Comparison of ENCODE assay signal across 10 mouse cellular contexts in the genomic region with DNA sequence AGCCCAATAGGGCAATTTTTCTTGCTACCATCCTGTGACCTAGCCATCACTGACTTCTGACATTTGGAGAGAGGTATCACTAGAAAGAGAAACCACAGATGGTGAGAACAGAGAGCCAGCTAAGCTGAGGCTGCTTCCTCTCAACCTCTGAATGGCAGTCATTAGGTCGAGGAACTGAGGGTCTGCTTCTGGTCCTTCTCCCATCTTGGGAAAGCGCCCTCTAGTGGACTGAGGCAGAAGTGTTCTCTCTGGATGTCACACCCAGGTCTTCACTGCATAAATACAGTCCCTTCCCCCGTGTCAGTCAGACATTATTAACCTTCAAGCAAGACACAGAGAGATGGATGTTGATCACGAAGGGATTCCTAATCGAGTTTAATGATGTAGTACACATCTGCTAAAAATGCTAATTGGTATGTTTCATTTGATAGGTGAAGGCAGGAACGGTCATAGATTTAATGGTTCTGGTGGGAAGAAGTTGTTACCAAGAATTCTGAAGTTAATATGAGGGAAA.
DNase-seq lines count a peak whose midpoint lies in the region; ATAC-seq and TF ChIP-seq lines count a peak whose summit lies in the region.
"Had no signal": no experiment of that assay in that cellular context is flagged by ENCODE, and none has a peak within 500 bp of the region (broad histone marks: within the 10 kb centered on the region; RNA-seq: fewer than 3 reads in every experiment).

No protein-coding gene starts in this region.

- H3K4me2 ChIP-seq in heart, postnatal 0 days (ENCODE audit: low read depth, low read length) = no peak overlapping the region
- no peak overlapping the region for H3K4me2 ChIP-seq in heart, embryonic 12.5 days
- H3K4me2 ChIP-seq: embryonic facial prominence, embryonic 12.5 days; stomach, embryonic 15.5 days had no signal

- intact Hi-C loops in left cerebral cortex, postnatal 10 days (cut with DNase I) = loop anchor here (5.0 kb wide), 1 partner anchor 160 kb away; no protein-coding TSS in a partner anchor

- peak; percentile 53 for TF ChIP-seq CTCF in heart, postnatal 0 days (IDR thresholded peaks at IDR 0.05; ENCODE audit: low read depth)
- TF ChIP-seq CTCF in MEL (IDR thresholded peaks at IDR 0.05 in 2 of 3, conservative IDR thresholded peaks at IDR 0.05 in 1 of 3; ENCODE audit: control insufficient read depth in 1 of 3, insufficient read depth in 1 of 3, low read depth in 2 of 3, low read length in 3 of 3, poor library complexity in 1 of 3, severe bottlenecking in 1 of 3) = peak; percentile 76 to 95 (median 78)

- H3K9ac ChIP-seq in heart, postnatal 0 days (replicated peaks; ENCODE audit: low read depth, low read length) = no peak overlapping the region
- no peak overlapping the region for H3K9ac ChIP-seq in heart, embryonic 12.5 days
- H3K9ac ChIP-seq in MEL (ENCODE audit: control insufficient read depth, low read depth, low read length, poor library complexity, severe bottlenecking) = no peak overlapping the region
- H3K9ac ChIP-seq: embryonic facial prominence, embryonic 12.5 days; stomach, embryonic 15.5 days had no signal

- TF ChIP-seq RAD21 in MEL (IDR thresholded peaks at IDR 0.05; ENCODE audit: low read depth, low read length) = peak; percentile 28

- 0 out of 2 replicates have a peak, but pooled peaks cover 13% of the 10 kb centered on the region for H3K27me3 ChIP-seq in heart, postnatal 0 days (ENCODE audit: control insufficient read depth, insufficient read depth, low read length)
- H3K27me3 ChIP-seq in heart, embryonic 12.5 days (replicated peaks) = peaks cover 9% of the 10 kb centered on the region
- H3K27me3 ChIP-seq in MEL (ENCODE audit: control insufficient read depth in 1 of 2, insufficient read depth in 2 of 2, low read length in 2 of 2) = peaks cover 0 to 9% of the 10 kb centered on the region in 2 experiments; a peak in 3 of 4 replicates
- H3K27me3 ChIP-seq in embryonic facial prominence, embryonic 10.5 days (replicated peaks; ENCODE audit: low read depth, poor library complexity, severe bottlenecking) = peaks cover 11% of the 10 kb centered on the region; the same call in 1 of the 2 replicates
- H3K27me3 ChIP-seq: embryonic facial prominence, embryonic 12.5 days; stomach, embryonic 15.5 days had no signal

- TF ChIP-seq EP300 in heart, postnatal 0 days (IDR thresholded peaks at IDR 0.05; ENCODE audit: low read depth) = no peak
- no peak for TF ChIP-seq EP300 in MEL (IDR thresholded peaks at IDR 0.05; ENCODE audit: low read depth in 1 of 2, low read length in 2 of 2)

- no peak overlapping the region for H3K27ac ChIP-seq in heart, postnatal 0 days (ENCODE audit: low read depth)
- no peak overlapping the region for H3K27ac ChIP-seq in heart, embryonic 12.5 days (ENCODE audit: poor library complexity, severe bottlenecking)
- H3K27ac ChIP-seq in MEL (ENCODE audit: control insufficient read depth, low read depth, low read length) = no peak overlapping the region
- no peak overlapping the region for H3K27ac ChIP-seq in embryonic facial prominence, embryonic 10.5 days (replicated peaks)
- H3K27ac ChIP-seq: embryonic facial prominence, embryonic 12.5 days; stomach, embryonic 15.5 days had no signal

- TF ChIP-seq POLR2A in MEL (IDR thresholded peaks at IDR 0.05; ENCODE audit: control insufficient read depth in 1 of 2, insufficient read depth in 1 of 2, low read depth in 1 of 2, low read length in 2 of 2, poor library complexity in 1 of 2) = no peak

- H3K79me2 ChIP-seq in MEL (ENCODE audit: control insufficient read depth, insufficient read depth, low read length, poor library complexity) = no peaks in the 10 kb centered on the region

- DNase-seq in heart, postnatal 0 days (ENCODE audit: low spot score) = no peak
- DNase-seq in 3T3-L1 (ENCODE audit: low read depth, low spot score) = peak; percentile 61
- DNase-seq in MEL (ENCODE audit: low read depth, low spot score) = peak; percentile 76
- peak; percentile 62 for DNase-seq in embryonic facial prominence, embryonic 10.5 days (ENCODE audit: low spot score)
- DNase-seq in naive thymus-derived CD4-positive, alpha-beta T cell, adult 2 months (ENCODE audit: low read depth) = peak; percentile 69
- no peak for DNase-seq in MN1 (ENCODE audit: low spot score)
- no peak for DNase-seq in left cerebral cortex, postnatal 10 days (ENCODE audit: extremely low spot score in 1 of 2, low spot score in 2 of 2)

- no peak for ATAC-seq in heart, postnatal 0 days (ENCODE audit: insufficient read depth, low read depth)
- no peak for ATAC-seq in heart, embryonic 12.5 days (ENCODE audit: insufficient number of reproducible peaks, low FRiP score)

- 0 out of 2 replicates have a peak, but pooled peaks cover 7% of the 10 kb centered on the region for H3K4me1 ChIP-seq in heart, postnatal 0 days (ENCODE audit: control insufficient read depth, insufficient read depth)
- H3K4me1 ChIP-seq in heart, embryonic 12.5 days (replicated peaks) = peaks cover 6% of the 10 kb centered on the region
- H3K4me1 ChIP-seq in MEL (ENCODE audit: control insufficient read depth in 1 of 2, insufficient read depth in 2 of 2, low read length in 2 of 2) = peaks cover 0 to 4% of the 10 kb centered on the region in 2 experiments; a peak in 1 of 4 replicates
- H3K4me1 ChIP-seq in embryonic facial prominence, embryonic 10.5 days = peaks cover 15% of the 10 kb centered on the region

- H3K36me3 ChIP-seq in heart, postnatal 0 days (replicated peaks; ENCODE audit: control insufficient read depth, insufficient read depth, low read length) = no peaks in the 10 kb centered on the region
- H3K36me3 ChIP-seq in heart, embryonic 12.5 days = no peaks in the 10 kb centered on the region
- H3K36me3 ChIP-seq in MEL (ENCODE audit: control insufficient read depth in 1 of 2, insufficient read depth in 2 of 2, low read length in 2 of 2) = no peaks in the 10 kb centered on the region
- H3K36me3 ChIP-seq in embryonic facial prominence, embryonic 10.5 days (replicated peaks) = no peaks in the 10 kb centered on the region
- H3K36me3 ChIP-seq: embryonic facial prominence, embryonic 12.5 days; stomach, embryonic 15.5 days had no signal

- no peaks in the 10 kb centered on the region for H3K9me3 ChIP-seq in heart, postnatal 0 days (replicated peaks; ENCODE audit: control insufficient read depth, low read length)
- H3K9me3 ChIP-seq in heart, embryonic 12.5 days (replicated peaks) = no peaks in the 10 kb centered on the region
- H3K9me3 ChIP-seq in MEL (replicated peaks; ENCODE audit: insufficient read depth, low read length) = no peaks in the 10 kb centered on the region
- H3K9me3 ChIP-seq in embryonic facial prominence, embryonic 10.5 days = no peaks in the 10 kb centered on the region
- H3K9me3 ChIP-seq: embryonic facial prominence, embryonic 12.5 days; stomach, embryonic 15.5 days had no signal

- no peak overlapping the region for H3K4me3 ChIP-seq in heart, postnatal 0 days (ENCODE audit: low read depth, low read length)
- no peak overlapping the region for H3K4me3 ChIP-seq in heart, embryonic 12.5 days
- no peak overlapping the region for H3K4me3 ChIP-seq in MEL (ENCODE audit: control insufficient read depth in 1 of 2, insufficient read depth in 1 of 2, low read depth in 2 of 2, low read length in 2 of 2)
- H3K4me3 ChIP-seq in embryonic facial prominence, embryonic 10.5 days = no peak overlapping the region
- H3K4me3 ChIP-seq: embryonic facial prominence, embryonic 12.5 days; stomach, embryonic 15.5 days had no signal

- WGBS in heart, postnatal 0 days = 38% methylated on average over 6 of the region's 6 CpGs
- WGBS in heart, embryonic 12.5 days = 37% methylated on average over 6 of the region's 6 CpGs
- 29% methylated on average over 6 of the region's 6 CpGs for WGBS in embryonic facial prominence, embryonic 10.5 days

TF ChIP-seq in MEL, 35 proteins besides CTCF, POLR2A, EP300 and RAD21:
- TF ChIP-seq POLR2AphosphoS2 (IDR thresholded peaks at IDR 0.05; ENCODE audit: low read length) = no peak
- no peak for TF ChIP-seq MAFK (IDR thresholded peaks at IDR 0.05; ENCODE audit: borderline replicate concordance, low read depth, low read length)
- TF ChIP-seq TCF12 (IDR thresholded peaks at IDR 0.05; ENCODE audit: low read depth, low read length) = no peak
- TF ChIP-seq MYB (IDR thresholded peaks at IDR 0.05; ENCODE audit: low read depth, low read length) = no peak
- TF ChIP-seq GATA1 (IDR thresholded peaks at IDR 0.05; ENCODE audit: low read depth, low read length) = no peak
- TF ChIP-seq SMC3 (IDR thresholded peaks at IDR 0.05; ENCODE audit: low read depth, low read length) = peak; percentile 63
- peak; percentile 19; the same call in 1 of the 2 replicates for TF ChIP-seq ZC3H11A (IDR thresholded peaks at IDR 0.05; ENCODE audit: low read depth, low read length)
- TF ChIP-seq USF2 (IDR thresholded peaks at IDR 0.05; ENCODE audit: borderline replicate concordance in 1 of 2, insufficient read depth in 1 of 2, low read depth in 1 of 2, low read length in 2 of 2) = no peak
- TF ChIP-seq POLR2AphosphoS5 (IDR thresholded peaks at IDR 0.05; ENCODE audit: borderline replicate concordance, low read depth, low read length) = no peak
- TF ChIP-seq NRF1 (IDR thresholded peaks at IDR 0.05; ENCODE audit: insufficient read depth, low read depth, low read length, poor library complexity, severe bottlenecking) = no peak
- no peak for TF ChIP-seq JUND (IDR thresholded peaks at IDR 0.05; ENCODE audit: low read depth, low read length)
- no peak for TF ChIP-seq ETS1 (IDR thresholded peaks at IDR 0.05; ENCODE audit: low read depth, low read length)
- no peak for TF ChIP-seq MAX (IDR thresholded peaks at IDR 0.05; ENCODE audit: low read length)
- no peak for TF ChIP-seq CHD1 (IDR thresholded peaks at IDR 0.05; ENCODE audit: low read depth, low read length)
- no peak for TF ChIP-seq HCFC1 (IDR thresholded peaks at IDR 0.05; ENCODE audit: low read depth, low read length)
- TF ChIP-seq GABPA (IDR thresholded peaks at IDR 0.05; ENCODE audit: low read depth, low read length) = no peak
- no peak for TF ChIP-seq MYC (IDR thresholded peaks at IDR 0.05; ENCODE audit: low read depth, low read length)
- no peak for TF ChIP-seq MXI1 (IDR thresholded peaks at IDR 0.05; ENCODE audit: low read depth, low read length)
- TF ChIP-seq BHLHE40 (IDR thresholded peaks at IDR 0.05; ENCODE audit: borderline replicate concordance, low read depth, low read length) = peak; percentile 26; the same call in 1 of the 2 replicates
- no peak for TF ChIP-seq ELF1 (IDR thresholded peaks at IDR 0.05; ENCODE audit: low read depth, low read length)
- TF ChIP-seq USF1 (IDR thresholded peaks at IDR 0.05; ENCODE audit: low read depth, low read length) = no peak

Comparison
In these comparisons a context has a peak if more than half of its experiments do, and no peak if none do; other contexts are left out.
1. DNase-seq: peak in 3T3-L1 (single experiment), MEL (single experiment), embryonic facial prominence, embryonic 10.5 days (single experiment) and naive thymus-derived CD4-positive, alpha-beta T cell, adult 2 months (single experiment); none in heart, postnatal 0 days (single experiment), MN1 (single experiment) and left cerebral cortex, postnatal 10 days (0 of 2).